Mouse (Mus musculus): ENCODE data around the gene Hist1h2ba.

Gene Hist1h2ba

DNA sequence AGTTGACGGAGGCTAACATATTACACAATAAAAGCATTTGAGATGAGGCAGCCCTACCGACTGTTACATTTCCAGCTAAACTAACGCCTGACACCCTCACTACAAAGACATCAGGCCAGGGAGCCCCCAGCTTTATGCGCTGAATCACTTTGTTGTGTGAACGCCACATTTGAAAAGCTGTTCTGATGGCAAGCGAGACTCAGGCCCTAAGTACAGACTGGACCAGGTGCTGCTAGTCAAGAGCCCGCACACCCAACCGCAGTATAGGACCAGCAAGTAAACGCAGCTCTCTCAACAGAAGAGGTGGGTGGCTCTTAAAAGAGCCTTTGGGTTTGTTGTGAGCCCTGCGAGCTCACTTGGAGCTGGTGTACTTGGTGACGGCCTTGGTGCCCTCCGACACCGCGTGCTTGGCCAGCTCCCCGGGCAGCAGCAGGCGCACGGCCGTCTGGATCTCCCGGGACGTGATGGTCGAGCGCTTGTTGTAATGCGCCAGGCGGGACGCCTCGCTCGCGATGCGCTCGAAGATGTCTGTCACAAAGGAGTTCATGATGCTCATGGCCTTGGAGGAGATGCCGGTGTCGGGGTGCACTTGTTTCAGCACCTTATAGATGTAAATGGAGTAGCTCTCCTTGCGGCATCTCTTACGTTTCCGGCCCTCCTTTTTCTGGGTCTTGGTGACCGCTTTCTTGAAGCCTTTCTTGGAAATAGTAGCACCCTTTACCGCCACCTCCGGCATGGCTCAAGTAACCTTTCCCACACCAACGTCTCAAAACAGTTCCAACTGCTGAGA, at the start of gene Hist1h2ba:
Gene Hist1h2ba, minus strand, starts transcription at position 736 of the 790 bp plus-strand sequence.
- DNase-seq: no peak

GRCm38 (mm10) chr13:23972271-23972670, 38.3 kb upstream of the Hist1h2ba start:
- no peak for DNase-seq

DNA sequence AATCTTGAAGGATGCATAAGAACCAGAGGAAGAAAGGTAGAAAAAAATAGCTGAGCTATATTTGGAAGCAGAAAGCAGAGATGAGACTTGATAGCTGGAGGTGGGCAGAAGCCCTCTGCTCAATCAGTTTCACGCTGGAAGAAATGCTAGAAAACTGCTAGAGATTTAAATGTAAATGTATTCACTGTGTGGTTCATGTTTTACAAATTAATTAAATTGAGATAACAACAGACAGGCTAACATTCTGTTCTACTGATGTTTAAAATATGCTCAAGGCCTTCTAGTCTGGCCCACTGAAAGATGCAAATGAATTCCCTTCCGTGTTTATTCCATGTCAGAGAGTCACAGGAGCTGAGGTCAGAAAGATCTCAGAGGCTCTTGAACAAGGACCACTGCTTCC, 37.9 kb upstream of the Hist1h2ba start:
- DNase-seq: no peak

- no peak for DNase-seq
Measured at GRCm38 (mm10) chr13:23964909-23965308, 31.0 kb upstream of the Hist1h2ba start.

GRCm38 (mm10) chr13:23959776-23960175, 25.8 kb upstream of the Hist1h2ba start:
- no peak for DNase-seq

DNA sequence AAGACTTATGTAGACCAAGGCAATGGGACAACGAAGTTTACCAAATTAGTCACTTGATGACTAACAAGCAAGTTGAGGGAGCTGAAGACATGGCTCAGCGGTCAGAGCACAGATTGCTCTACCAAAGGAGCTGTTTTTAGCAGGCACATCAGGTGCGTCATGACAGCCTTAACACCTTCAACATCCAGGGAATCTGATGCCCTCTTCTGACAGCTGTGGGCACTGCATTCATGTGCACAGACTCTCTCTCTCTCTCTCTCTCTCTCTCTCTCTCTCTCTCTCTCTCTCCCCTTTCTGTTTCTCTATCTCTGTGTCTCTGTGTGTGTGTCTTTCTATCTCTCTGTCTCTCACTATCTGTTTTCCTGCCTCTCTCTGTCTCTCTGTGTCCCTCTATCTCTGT, 17.0 kb upstream of the Hist1h2ba start:
- DNase-seq: peak; percentile 64 to 72

DNA sequence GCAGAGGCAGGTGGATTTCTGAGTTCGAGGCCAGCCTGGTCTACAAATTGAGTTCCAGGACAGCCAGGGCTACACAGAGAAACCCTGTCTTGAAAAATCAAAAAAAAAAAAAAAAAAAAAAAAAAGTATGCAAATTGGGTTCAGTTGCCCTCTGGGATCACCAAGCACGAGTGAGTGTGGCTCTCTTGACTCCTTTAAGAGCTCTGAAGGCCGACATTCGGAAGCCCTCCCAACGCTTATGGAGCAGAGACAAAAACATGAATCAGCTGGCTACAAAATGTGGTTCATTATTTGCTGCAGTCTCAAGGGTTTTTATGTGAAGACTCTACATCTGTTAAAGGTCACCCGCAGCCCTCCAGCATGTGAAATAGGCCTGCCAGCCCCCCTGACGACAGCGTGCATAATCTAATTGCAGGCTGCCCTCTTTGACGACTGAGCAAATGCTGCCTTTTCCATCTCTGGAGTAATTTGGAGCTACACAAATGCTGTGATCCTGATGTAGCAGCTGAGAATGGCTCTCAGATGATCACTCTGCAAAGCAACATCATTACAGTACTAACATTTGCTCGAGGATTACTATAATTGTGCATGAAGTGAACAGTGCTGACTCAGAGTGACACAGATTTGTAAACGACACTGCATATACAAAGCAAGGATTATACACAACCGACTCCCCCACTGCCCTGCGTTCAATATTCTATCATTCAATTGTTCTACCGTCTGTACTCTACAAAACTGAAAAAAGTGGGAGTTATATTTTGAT, 15.7 kb upstream of the Hist1h2ba start:
- no peak for DNase-seq

DNA sequence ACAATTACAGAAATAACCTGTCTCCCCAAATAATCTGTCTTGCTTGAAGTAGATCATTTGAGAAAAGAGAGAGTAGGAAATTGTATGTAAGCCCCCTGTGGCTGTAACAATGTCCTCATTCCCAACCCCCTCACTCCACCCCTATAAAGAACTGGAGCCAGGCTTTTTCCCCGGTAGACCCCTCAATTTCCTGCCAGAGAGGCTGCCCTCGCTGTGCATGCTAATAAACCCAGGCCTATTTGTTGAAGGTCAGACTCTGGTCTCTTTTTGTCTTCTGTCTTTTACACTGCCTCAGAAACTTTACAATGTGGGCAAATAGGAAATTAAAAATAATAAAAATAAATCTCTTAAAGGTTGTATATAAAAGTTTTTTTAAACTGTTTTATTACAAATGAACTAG, 12.3 kb upstream of the Hist1h2ba start:
- no peak for DNase-seq

GRCm38 (mm10) chr13:23942861-23943260, 8.9 kb upstream of the Hist1h2ba start:
- no peak for DNase-seq

DNA sequence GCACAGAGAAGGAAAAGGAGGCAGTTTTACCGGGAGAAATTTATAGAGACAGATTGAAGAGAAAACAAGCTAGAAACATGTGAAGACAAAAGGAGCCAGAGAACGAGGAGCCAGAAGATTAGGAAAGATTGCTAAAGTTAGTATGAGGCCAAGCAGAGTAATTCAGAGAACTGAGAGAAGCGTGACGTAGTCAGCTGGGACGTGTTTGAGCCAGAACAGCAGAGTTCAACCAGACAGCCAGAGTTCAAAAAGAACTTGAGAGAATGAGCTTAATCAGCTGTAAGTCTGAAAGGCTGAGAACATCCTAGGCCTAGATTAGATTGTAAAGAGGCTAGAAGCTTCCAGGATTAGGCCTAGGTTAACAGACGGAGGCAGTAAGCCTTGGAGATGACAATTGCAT, 6.3 kb upstream of the Hist1h2ba start:
- DNase-seq: no peak

DNA sequence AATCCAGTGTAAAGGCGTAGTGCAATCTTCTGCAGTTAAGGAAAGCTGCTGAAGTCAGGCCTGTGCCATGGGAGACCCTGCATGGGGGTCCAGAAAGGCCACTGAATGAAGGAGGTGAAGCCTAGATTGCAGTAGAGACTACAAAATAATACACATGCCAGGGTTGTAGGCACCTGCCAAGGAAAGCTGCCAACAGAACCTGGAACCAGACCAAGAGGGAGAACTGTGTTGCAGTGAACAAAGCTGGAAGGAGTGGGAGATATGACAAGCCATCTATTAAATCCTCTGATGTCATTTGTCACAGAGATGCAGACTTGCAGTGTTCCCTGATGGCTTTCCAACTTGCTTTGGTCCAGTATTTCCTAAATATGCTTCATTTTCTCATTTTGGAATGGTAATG, 4.7 kb upstream of the Hist1h2ba start:
- DNase-seq: peak; percentile 63 to 75

DNA sequence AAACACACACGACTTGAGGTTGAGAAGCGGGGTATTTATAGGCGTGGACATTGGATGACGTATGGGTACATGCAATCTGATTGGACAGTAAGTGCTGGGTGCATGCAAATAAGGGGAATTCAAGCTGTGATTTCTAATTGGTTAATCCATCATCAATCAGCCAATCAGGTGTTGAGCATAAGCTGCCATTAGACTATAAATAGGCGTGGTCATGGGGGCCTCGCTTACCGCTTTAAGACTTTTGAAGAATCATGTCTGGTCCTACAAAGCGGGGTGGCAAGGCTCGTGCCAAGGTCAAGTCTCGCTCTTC, 210 bp upstream of the Hist1h2ba start, which contains the start of gene Hist1h2aa:
Gene Hist1h2aa, plus strand, starts transcription at position 252 of the 310 bp plus-strand sequence.
- no peak for DNase-seq

- no peak for DNase-seq
Measured at GRCm38 (mm10) chr13:23930904-23931303, 3.1 kb downstream of the Hist1h2ba start.

GRCm38 (mm10) chr13:23930461-23930860, 3.5 kb downstream of the Hist1h2ba start:
- no peak for DNase-seq

DNA sequence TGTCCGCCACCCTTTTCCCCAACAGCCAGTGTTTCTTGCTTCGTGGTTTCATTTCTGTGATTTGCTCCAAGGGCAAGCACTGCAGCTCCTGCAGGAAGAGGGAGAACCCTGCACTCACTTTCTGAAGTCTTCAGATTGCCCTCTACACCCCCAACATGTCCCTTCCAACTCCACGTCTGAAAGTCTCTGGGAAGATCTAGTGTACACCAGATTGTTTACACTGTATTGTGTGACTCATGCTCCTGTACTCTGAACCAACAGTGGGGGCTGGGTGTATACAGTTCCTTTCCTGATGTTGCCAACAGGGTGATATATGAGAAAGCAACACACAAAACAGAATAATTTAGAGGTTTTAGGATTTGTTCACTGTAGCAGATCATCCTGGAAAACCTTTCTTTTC, 5.3 kb downstream of the Hist1h2ba start:
- DNase-seq: no peak

DNA sequence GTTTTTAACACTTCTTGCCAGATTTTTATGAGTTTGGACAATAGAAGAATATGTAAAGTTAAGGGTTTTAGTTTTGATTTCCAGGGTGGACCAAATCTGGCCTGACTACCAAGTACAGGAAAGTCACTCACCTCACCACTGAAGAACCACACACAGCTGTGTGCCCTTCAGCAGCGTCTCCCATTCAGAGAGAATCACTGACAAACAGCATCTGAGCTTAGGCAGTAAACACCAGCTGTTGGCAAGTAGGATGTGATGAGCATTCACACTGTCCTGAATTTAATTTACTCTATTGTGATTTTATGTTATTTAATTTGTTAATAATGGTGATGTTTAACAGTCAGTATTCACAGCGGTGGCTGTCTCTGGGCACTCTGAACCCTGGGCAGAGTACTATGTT, 8.2 kb downstream of the Hist1h2ba start:
- no peak for DNase-seq

- DNase-seq: no peak
Measured at GRCm38 (mm10) chr13:23917674-23918073, 16.3 kb downstream of the Hist1h2ba start.

GRCm38 (mm10) chr13:23916132-23916531, 17.8 kb downstream of the Hist1h2ba start:
- no peak for DNase-seq

GRCm38 (mm10) chr13:23914376-23915167, 19.4 kb downstream of the Hist1h2ba start, which contains the start of gene Slc17a4:
Slc17a4 (minus strand) TSS chr13:23915009.
- DNase-seq: peak; percentile 42 to 45

DNA sequence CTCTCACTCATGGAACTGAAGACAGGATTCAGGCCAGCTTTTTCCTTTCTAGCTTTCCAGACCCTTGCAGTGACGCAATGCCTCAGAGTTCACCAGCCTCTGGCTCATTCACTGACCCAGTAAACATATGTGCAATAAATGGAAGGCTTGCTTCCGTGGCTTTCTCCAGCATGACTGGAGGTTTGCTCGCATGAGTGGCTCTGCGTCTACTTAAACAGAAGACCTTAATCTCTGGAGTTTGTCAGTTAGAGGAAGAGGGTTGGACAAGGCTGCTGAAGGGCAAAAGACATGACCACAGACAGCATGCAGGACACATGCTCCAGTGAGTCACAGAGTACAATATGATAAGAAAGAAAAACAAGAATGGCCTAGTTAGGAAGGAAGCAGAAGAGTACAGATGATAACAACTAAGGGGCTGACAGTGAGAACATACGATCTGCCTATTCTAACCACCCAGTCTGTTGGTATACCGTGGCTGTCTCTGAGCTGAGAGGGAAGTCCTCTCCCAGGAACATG, 20.1 kb downstream of the Hist1h2ba start:
- peak; percentile 28 to 45 for DNase-seq

DNA sequence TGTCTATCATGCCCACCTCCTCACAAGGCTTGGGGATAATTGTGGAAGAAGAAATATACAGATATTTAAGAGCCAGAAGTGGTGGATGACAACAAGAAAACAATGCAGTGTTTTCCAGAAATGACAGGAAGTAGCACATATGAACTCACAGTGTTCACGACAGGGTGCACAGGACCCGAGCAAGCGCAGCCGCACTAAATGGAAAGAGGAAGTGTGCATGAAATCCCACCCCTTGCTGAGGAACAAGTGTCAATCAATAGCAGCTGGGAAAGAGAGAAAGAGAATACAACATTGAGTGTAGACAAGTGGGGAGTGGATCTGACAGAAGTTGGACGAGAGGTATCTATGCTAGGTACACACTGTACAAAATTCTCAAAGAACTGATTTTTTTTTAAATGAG, 22.6 kb downstream of the Hist1h2ba start:
- no peak for DNase-seq

DNA sequence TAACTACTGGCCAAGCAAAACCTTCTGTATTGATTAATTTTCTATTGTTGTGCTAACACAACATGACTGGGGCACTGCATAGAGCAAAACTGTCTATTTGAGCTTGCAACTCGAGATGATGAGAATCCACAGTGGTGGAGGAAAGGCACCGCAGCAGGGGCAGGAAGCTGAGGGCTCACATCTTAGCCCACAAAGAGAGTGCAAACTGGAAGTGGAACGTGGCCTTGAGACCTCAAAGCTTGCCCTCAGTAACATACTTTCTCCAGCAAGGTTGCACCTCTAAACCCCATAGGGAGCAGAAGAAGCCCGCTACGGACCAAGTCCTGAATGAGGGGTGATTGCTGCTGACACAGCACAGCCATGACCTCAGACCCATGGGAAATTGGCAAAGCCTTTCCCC, 23.8 kb downstream of the Hist1h2ba start:
- no peak for DNase-seq

DNA sequence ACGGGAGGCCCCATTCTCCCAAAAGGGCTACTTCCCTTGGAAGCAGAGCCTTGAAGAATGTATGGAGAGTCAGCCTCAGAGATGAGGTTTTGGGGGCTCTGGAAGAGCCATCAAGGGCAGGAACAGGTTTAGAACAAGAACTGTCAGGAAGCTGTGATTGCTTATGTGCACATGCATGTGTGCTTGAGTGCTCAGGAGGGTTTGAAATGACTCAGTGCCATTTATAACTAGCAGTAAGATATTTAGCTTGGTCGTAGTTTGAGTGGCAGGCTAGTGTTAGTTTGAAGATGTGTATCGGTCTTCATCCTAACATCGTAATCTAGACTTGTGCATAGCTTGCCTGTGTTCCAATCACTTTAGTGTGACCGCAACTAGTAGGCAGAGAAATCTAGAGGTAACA, 27.1 kb downstream of the Hist1h2ba start:
- DNase-seq: no peak
